Mouse (Mus musculus): ENCODE data around the gene Gstt4.
"Not testable (repeated sequence)": the region's sequence is repeated elsewhere in the genome, so short reads cannot be mapped to it uniquely, and the experiment has no call there.

Gstt4 gene

DNA sequence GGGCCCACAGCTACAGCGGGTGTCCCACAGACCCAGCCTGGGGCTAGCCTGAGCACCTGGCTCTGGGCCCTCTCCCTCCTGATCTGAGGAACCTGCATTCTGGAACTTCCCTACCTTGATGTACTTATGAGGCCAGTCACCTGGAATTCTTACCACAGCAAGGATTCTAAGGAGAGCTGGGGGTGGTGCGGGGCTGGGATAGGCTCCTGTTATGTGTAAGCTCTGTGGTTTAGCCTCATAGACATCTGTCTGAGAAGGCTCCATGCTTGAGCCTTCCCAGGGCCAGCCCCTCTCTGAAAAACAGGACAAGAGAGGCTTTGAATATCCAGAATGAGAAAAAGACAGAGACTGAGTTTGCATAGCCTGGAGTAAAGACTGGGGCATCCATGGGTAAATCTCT is at the start of gene Gstt4:
Gene Gstt4, minus strand, starts transcription at position 101 of the 400 bp plus-strand sequence.
- no peak for DNase-seq (ENCODE audit: low spot score in 2 of 2)

DNA sequence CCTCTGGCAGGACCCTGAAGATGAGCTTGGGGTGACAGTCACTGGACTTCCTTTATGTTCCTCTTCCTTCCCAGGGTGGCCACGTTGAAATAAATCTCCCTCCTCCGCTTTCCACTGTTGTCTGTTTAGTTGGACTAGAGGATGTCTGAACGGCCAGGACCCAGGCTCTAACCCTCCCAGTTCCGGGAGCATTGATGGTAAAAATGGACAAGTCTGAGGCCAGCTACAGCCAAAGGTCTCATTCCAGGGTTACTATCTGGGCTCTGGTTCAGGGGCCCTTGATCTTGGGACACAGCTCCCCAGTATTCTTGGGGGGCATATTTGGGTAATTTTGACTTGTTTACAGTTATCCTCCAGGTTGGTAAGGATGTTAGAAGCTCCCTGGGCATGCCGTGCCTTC is 39.2 kb upstream of the Gstt4 start:
- DNase-seq (ENCODE audit: low spot score in 2 of 2): no peak

GRCm38 (mm10) chr10:75860746-75861145 is 38.4 kb upstream of the Gstt4 start:
- no peak for DNase-seq (ENCODE audit: low spot score in 2 of 2)

DNA sequence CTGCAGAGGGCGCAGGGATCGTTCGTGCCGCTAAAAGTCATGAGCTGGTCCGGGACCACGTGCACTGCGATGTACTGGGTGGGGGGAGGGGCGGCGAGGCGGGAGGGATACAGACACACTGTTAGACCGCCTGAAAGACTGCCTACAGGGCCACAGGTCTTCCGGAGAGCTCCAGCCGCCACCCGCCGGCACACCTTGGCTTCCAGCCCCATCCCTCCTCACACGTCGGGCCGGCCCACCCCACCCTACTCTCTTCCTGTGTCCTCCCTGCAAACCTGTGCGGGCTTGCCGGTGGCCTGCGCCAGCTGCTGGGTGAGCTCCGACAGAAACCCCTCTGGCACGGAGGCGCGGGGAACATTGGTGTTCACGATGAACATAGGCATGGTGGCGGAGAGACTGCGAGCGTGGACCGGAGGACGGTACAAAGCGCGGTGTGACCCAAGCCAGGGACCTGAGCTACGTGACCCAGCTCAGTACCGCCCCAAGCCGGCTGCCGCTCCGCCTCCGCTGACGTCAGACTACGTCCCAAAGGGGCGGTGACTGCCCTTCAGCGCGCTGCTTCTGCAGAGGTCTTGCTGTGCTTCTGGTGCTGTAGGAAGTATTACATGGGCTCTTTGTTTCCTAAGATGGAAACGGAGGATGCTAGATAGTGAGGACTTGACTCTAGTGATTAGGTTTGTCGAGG is 37.6 kb upstream of the Gstt4 start, which contains the start of gene Mif:
Gene Mif, minus strand, starts transcription at position 455 of the 685 bp plus-strand sequence.
- DNase-seq (ENCODE audit: low spot score in 2 of 2): peak; percentile 61 to 75

DNA sequence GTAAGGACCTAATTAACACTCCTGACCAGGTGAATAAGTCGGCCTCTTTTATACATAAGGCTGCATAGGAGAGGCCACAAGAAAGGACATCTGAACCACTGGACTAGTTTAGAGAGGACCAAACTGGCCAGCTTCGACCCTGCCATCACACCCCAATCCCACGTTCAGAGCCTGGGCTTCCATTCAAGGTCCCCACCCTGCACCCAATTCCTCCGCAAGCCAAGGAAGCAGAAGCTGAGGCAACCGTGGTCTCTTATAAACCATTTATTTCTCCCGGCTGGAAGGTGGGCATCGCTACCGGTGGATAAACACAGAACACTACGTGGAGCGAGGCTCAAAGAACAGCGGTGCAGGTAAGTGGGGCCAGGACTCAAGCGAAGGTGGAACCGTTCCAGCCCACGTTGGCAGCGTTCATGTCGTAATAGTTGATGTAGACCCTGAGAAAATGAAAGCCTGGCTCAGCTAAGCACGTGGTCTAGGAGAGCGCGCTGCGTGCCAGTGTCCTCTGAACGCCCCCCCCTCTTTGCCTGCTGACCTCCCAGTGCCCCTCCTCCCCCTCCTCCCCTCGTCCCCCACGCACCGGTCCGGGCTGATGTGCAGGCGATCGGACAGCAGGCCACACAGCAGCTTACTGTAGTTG is 36.9 kb upstream of the Gstt4 start:
- DNase-seq (ENCODE audit: low spot score in 2 of 2): no peak

- no peak for DNase-seq (ENCODE audit: low spot score in 2 of 2)
Observed at GRCm38 (mm10) chr10:75857598-75857997, 35.3 kb upstream of the Gstt4 start.

GRCm38 (mm10) chr10:75856976-75857375 is 34.6 kb upstream of the Gstt4 start:
- no peak for DNase-seq (ENCODE audit: low spot score in 2 of 2)

GRCm38 (mm10) chr10:75856155-75856907 is 34.0 kb upstream of the Gstt4 start:
- no peak for DNase-seq (ENCODE audit: low spot score in 2 of 2)

DNA sequence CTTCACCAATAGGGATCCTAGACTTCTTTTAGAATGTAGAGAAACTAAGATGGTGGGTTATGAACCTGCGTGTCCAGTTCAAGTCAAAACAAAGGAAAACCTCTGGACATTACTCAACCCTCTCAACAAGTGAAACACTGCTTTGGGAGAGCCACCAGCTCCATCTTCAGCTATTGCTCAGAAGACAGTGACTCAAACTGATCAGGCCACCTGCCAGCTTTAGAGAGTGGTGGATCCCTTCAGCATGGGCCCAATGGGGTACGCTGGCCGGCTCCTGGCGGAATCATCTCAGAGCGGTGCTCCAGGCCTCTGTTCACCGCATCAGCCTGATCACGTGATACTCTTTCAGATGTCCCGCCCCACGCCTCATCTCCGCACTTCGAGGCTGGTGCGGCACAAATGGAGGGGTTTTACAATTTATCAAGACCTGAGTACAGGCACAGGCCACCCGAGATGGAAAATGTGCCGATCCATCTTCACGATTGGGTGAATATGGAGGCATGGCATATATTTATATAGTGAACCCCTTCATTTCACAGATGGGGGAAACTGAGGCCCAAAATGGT is 33.2 kb upstream of the Gstt4 start:
- no peak for DNase-seq (ENCODE audit: low spot score in 2 of 2)

- DNase-seq (ENCODE audit: low spot score in 2 of 2): no peak
Observed at GRCm38 (mm10) chr10:75854791-75855190, 32.4 kb upstream of the Gstt4 start.

DNA sequence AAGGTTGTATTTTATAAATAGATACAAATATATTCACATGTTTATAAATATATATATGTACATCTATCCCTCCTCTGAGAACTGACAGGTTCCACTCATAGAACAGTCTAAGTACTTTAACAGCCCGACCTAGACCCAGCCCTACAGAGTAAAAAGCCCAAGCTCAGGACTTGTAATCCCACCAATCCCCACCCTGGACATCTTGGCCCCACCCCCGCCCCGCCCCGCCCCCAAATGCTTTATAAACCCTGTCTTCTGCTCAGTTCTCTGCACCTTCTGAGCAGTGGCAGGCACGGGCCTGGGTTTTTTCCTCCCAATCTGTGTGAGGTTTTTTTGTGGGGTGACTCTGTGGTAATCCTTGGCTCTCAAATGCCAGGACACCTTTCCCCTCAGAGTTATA is 31.8 kb upstream of the Gstt4 start:
- no peak for DNase-seq (ENCODE audit: low spot score in 2 of 2)

- peak; percentile 71 to 80 for DNase-seq (ENCODE audit: low spot score in 2 of 2)
Observed at GRCm38 (mm10) chr10:75853452-75853851, 31.1 kb upstream of the Gstt4 start.

DNA sequence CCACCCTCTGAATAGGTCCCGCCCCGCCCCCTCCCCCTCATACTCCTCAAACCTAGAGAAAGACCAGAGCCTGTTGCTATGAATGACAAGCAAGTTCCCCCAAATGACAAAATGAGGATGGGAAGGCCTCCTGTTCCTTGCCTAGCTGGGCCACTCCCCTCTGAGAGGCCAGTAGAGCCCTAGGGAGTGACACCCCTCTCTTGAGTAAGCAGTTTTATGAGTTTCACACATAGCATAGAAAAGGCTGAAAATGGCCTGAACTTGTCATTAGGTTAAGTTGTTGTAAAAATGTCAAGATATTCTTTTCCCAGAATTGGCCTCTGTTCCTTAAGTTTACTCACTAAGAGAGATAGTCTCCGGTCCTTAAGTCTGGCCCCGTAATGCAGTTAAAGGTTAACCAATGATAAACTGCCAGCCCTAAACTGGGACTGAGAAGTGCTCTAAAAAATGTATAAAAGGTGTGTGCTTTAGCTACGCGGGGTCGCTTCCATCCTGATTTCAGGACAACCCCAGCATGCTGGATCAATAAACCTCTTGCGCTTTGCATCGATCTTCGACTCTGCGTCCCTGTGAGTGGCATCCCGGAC is 30.3 kb upstream of the Gstt4 start:
- no peak for DNase-seq (ENCODE audit: low spot score in 2 of 2)

DNA sequence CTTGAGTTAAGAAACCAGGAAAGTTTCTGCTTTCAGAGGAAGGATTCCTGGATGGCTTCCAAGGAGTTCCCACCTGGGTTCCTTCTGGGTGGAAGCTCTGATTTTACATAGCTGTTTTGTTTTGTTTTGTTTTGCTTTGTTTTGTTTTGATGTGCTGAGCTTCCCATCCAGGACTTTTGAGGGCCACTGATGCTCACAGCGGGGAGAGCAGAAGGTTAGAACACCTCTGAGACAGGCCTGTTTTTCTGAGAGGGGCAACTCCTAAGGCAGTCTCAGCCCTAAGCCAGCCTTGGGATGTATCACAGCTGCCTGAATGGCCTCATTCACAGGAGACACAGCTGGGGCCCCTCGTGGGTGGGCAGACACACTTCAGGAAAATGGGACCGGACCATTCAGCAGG is 29.3 kb upstream of the Gstt4 start:
- DNase-seq (ENCODE audit: low spot score in 2 of 2): no peak

DNA sequence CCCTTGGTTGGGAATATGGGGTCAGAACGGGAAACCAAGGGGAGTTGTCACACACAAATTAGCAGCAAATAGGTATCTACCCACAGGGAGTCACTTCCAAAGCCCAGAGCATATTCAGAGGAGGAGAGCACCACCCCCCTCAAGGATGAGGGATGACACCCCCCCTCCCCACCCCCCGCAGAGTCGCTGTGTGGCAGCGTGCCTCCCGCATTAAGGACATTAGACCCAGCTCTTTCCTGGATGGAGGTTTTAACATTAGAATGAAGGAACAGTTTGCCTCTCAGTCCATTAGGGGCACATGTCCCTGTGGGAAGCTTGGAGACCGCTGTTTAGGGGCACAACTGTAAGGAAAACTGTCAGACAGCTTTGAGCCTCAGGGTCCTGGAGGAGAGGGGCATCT is 28.7 kb upstream of the Gstt4 start:
- no peak for DNase-seq (ENCODE audit: low spot score in 2 of 2)

GRCm38 (mm10) chr10:75848382-75848781 is 26.0 kb upstream of the Gstt4 start:
- DNase-seq (ENCODE audit: low spot score in 2 of 2): no peak

GRCm38 (mm10) chr10:75845306-75845930 is 23.1 kb upstream of the Gstt4 start:
- DNase-seq (ENCODE audit: low spot score in 2 of 2): no peak

GRCm38 (mm10) chr10:75844800-75845199 is 22.5 kb upstream of the Gstt4 start:
- no peak for DNase-seq (ENCODE audit: low spot score in 2 of 2)

- not testable (repeated sequence) for DNase-seq (ENCODE audit: low spot score in 2 of 2)
Observed at GRCm38 (mm10) chr10:75843898-75844297, 21.6 kb upstream of the Gstt4 start.

- no peak for DNase-seq (ENCODE audit: low spot score in 2 of 2)
Observed at GRCm38 (mm10) chr10:75839092-75839491, 16.7 kb upstream of the Gstt4 start.

- peak; percentile 79 to 88 for DNase-seq (ENCODE audit: low spot score in 2 of 2)
Observed at GRCm38 (mm10) chr10:75837248-75837759, 15.0 kb upstream of the Gstt4 start, which contains the start of gene Gstt2. TSS of gene Gstt2 (minus strand) at chr10:75837424.
